Mouse (Mus musculus): Measurements from ENCODE around the gene Erc2. TPM values are rescaled to one million over a fixed set of nuclear protein-coding genes. Genes with fewer than 3 reads are reported as not detected.

Gene Erc2
- total and polyA plus RNA-seq, 3 experiments, result not detected

DNA sequence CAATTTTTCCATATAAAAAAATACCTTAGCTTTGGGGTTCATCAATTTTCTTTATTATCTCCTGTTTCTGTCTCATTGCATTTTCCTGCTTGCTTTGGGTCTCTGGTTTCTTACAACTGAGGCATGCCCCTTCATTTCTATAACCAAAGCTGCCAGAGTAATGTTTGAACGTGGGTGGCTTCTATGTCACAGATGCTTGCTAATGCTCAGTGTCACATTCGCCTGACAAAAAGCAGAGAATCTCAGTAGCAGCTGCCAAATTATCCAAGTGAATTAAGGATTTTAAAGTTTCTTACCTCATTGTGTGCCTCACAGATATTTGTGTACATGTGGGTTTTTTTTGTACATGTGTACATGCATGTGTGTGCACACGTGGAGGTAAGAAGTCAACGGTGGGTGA lies 210.0 kb downstream of the Erc2 start:
- TF ChIP-seq SMC3 (IDR thresholded peaks at IDR 0.05; ENCODE audit: low read depth, low read length) (no peak), ELF1 (IDR thresholded peaks at IDR 0.05; ENCODE audit: low read depth, low read length) (no peak), CTCF (conservative IDR thresholded peaks at IDR 0.05 in 1 of 2, IDR thresholded peaks at IDR 0.05 in 1 of 2; ENCODE audit: low read depth in 2 of 2, low read length in 2 of 2) (no peak), NRF1 (IDR thresholded peaks at IDR 0.05; ENCODE audit: low read depth, low read length) (no peak)
- dilution Hi-C loops (cut with MboI; ENCODE audit: extremely low pct_ligation_motif_present, extremely low pct_unique_long_range_greater_than_20kb, low sequenced_read_pairs), result no loop called here
- Histone ChIP-seq H3K79me2 (replicated peaks; ENCODE audit: control insufficient read depth, extremely low read depth, insufficient read depth, poor library complexity, severe bottlenecking) (no peaks in the 10 kb centered on the region), H3K36me3 (replicated peaks in 1 of 2; ENCODE audit: control insufficient read depth in 1 of 2, insufficient read depth in 1 of 2, low read length in 1 of 2) (no peaks in the 10 kb centered on the region), H3K27ac (ENCODE audit: insufficient read depth, low read depth) (no peak overlapping the region), H3K4me3 (replicated peaks in 1 of 3; ENCODE audit: low read depth in 2 of 3, low read length in 2 of 3, poor library complexity in 1 of 3) (no peak overlapping the region), H3K4me1 (ENCODE audit: control insufficient read depth in 1 of 2, insufficient read depth in 2 of 2) (no peaks in the 10 kb centered on the region), H3K9ac (ENCODE audit: insufficient read depth, low read depth) (no peak overlapping the region), H3K27me3 (replicated peaks) (no peaks in the 10 kb centered on the region), H3K9me3 (replicated peaks; ENCODE audit: low read length) (no peaks in the 10 kb centered on the region), H3K4me2 (ENCODE audit: insufficient read depth, low read depth, poor library complexity, severe bottlenecking) (no peak overlapping the region)
- in situ Hi-C loops (cut with MboI; ENCODE audit: low pct_ligation_motif_present, low pct_unique_long_range_greater_than_20kb, low sequenced_read_pairs), result no loop called here
- DNase-seq (ENCODE audit: extremely low read depth), result no peak

DNA sequence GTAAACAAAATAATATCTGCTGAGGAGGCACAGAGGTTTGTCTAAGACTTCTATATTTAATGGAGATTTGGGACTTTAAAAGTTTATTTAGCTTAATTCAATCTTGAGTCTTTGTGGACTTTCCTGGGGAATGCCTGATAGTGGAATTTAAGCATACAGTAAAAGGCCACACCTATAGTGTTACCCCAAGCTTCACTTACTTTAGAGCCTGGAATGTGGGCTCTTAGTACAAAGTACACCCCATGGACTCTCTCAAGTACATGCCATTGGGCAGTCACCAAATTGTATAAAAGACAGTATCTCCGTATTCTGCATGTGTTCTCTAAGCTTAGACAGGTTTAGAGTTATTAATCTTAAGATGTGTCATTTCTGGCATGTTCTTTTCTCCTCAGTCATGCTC lies 213.1 kb downstream of the Erc2 start:
- no peak for DNase-seq (ENCODE audit: extremely low read depth)
- Histone ChIP-seq H3K79me2 (replicated peaks; ENCODE audit: control insufficient read depth, extremely low read depth, insufficient read depth, poor library complexity, severe bottlenecking) (no peaks in the 10 kb centered on the region), H3K9me3 (replicated peaks; ENCODE audit: low read length) (no peaks in the 10 kb centered on the region), H3K36me3 (replicated peaks in 1 of 2; ENCODE audit: control insufficient read depth in 1 of 2, insufficient read depth in 1 of 2, low read length in 1 of 2) (no peaks in the 10 kb centered on the region), H3K4me1 (ENCODE audit: control insufficient read depth in 1 of 2, insufficient read depth in 2 of 2) (no peaks in the 10 kb centered on the region), H3K4me2 (ENCODE audit: insufficient read depth, low read depth, poor library complexity, severe bottlenecking) (no peak overlapping the region), H3K4me3 (replicated peaks in 1 of 3; ENCODE audit: low read depth in 2 of 3, low read length in 2 of 3, poor library complexity in 1 of 3) (no peak overlapping the region), H3K9ac (ENCODE audit: insufficient read depth, low read depth) (no peak overlapping the region), H3K27me3 (replicated peaks) (no peaks in the 10 kb centered on the region), H3K27ac (ENCODE audit: insufficient read depth, low read depth) (no peak overlapping the region)
- TF ChIP-seq E2F4 (IDR thresholded peaks at IDR 0.05; ENCODE audit: insufficient replicate concordance, low read depth, low read length), result no peak
- TF ChIP-seq ZKSCAN1 (IDR thresholded peaks at IDR 0.05; ENCODE audit: borderline replicate concordance, low read depth, low read length), result no peak
- no peak for TF ChIP-seq JUND (conservative IDR thresholded peaks at IDR 0.05; ENCODE audit: low read depth, low read length)
- dilution Hi-C loops (cut with MboI; ENCODE audit: extremely low pct_ligation_motif_present, extremely low pct_unique_long_range_greater_than_20kb, low sequenced_read_pairs), result no loop called here
- in situ Hi-C loops (cut with MboI; ENCODE audit: low pct_ligation_motif_present, low pct_unique_long_range_greater_than_20kb, low sequenced_read_pairs), result no loop called here

DNA sequence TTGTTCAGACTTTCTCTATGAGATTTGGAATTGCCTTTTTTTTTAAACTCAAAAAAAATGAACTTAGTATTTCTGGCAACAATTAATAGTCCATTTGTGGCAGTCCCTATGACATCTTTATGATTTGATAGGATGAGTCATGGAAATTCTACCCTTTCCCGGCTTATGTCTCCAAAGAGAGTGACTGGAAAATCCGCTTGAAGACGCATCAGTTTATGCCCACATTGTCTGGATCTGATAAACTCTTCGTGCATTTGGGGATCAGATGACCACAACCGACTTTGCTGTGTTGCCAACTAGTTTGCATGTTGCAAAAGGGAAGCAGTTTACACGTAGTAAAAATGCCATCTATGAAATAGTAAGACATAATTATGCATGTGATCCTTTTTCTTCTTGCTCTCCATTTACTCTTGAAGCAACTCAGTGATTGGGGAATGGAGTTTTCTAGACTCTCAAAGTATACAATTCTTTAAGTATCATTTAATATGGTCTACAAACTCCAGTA lies 215.4 kb downstream of the Erc2 start:
- in situ Hi-C loops (cut with MboI; ENCODE audit: low pct_ligation_motif_present, low pct_unique_long_range_greater_than_20kb, low sequenced_read_pairs) (no loop called here), dilution Hi-C loops (cut with MboI; ENCODE audit: extremely low pct_ligation_motif_present, extremely low pct_unique_long_range_greater_than_20kb, low sequenced_read_pairs) (no loop called here)
- Histone ChIP-seq H3K9me3 (replicated peaks; ENCODE audit: low read length) (no peaks in the 10 kb centered on the region), H3K4me2 (ENCODE audit: insufficient read depth, low read depth, poor library complexity, severe bottlenecking) (no peak overlapping the region), H3K79me2 (replicated peaks; ENCODE audit: control insufficient read depth, extremely low read depth, insufficient read depth, poor library complexity, severe bottlenecking) (no peaks in the 10 kb centered on the region), H3K36me3 (replicated peaks in 1 of 2; ENCODE audit: control insufficient read depth in 1 of 2, insufficient read depth in 1 of 2, low read length in 1 of 2) (no peaks in the 10 kb centered on the region), H3K27me3 (replicated peaks) (no peaks in the 10 kb centered on the region), H3K27ac (ENCODE audit: insufficient read depth, low read depth) (no peak overlapping the region), H3K4me1 (ENCODE audit: control insufficient read depth in 1 of 2, insufficient read depth in 2 of 2) (no peaks in the 10 kb centered on the region), H3K9ac (ENCODE audit: insufficient read depth, low read depth) (no peak overlapping the region), H3K4me3 (replicated peaks in 1 of 3; ENCODE audit: low read depth in 2 of 3, low read length in 2 of 3, poor library complexity in 1 of 3) (no peak overlapping the region)
- TF ChIP-seq USF2 (conservative IDR thresholded peaks at IDR 0.05; ENCODE audit: low read depth, low read length) (no peak), ZC3H11A (IDR thresholded peaks at IDR 0.05; ENCODE audit: low read depth, low read length) (no peak), POLR2AphosphoS2 (IDR thresholded peaks at IDR 0.05; ENCODE audit: low read depth, low read length) (no peak), CHD1 (IDR thresholded peaks at IDR 0.05; ENCODE audit: low read depth, low read length) (no peak), PAX5 (IDR thresholded peaks at IDR 0.05; ENCODE audit: low read length) (no peak), NELFE (IDR thresholded peaks at IDR 0.05; ENCODE audit: low read depth, low read length) (no peak), MAZ (IDR thresholded peaks at IDR 0.05; ENCODE audit: low read depth, low read length) (no peak), CHD2 (IDR thresholded peaks at IDR 0.05; ENCODE audit: low read length) (no peak), TCF12 (IDR thresholded peaks at IDR 0.05; ENCODE audit: low read depth, low read length) (no peak), IRF4 (IDR thresholded peaks at IDR 0.05; ENCODE audit: low read depth, low read length) (no peak), USF1 (IDR thresholded peaks at IDR 0.05; ENCODE audit: low read depth, low read length) (no peak)
- no peak for DNase-seq (ENCODE audit: extremely low read depth)

Measured in CH12.LX (cell line).